Mouse (Mus musculus) hindbrain, embryonic 13.5 days (tissue): ENCODE results near the gene 2200002D01Rik. TPM values are rescaled to one million over a fixed set of nuclear protein-coding genes. Genes with fewer than 3 reads are reported as not detected.
"Not testable (repeated sequence)": the region's sequence is repeated elsewhere in the genome, so short reads cannot be mapped to it uniquely, and the experiment has no call there.

Experiments used
- ATAC-seq: fragments of 200-750 bp; cut with Nextera tagmentation; 2 replicates; pipeline ENCODE4 v1.8.0; 2017; ENCODE audit warnings: moderate TSS enrichment; ENCODE audit not compliant: low FRiP score
- H3K27ac ChIP-seq: fragments of 300-500 bp; sonication (generic); 2 replicates; pipeline ENCODE4 v1.5.1; 2015; ENCODE audit warnings: inconsistent platforms, mild to moderate bottlenecking, moderate library complexity
- H3K27me3 ChIP-seq: fragments of 300-500 bp; sonication (generic); 2 replicates; pipeline ENCODE4 v1.6.1; 2015; ENCODE audit warnings: mild to moderate bottlenecking, inconsistent platforms
- H3K36me3 ChIP-seq: fragments of 300-500 bp; sonication (generic); 2 replicates; pipeline ENCODE4 v1.6.1; 2015; ENCODE audit warnings: mild to moderate bottlenecking, inconsistent platforms
- H3K4me1 ChIP-seq: fragments of 300-500 bp; sonication (generic); replicated peaks from 2 replicates; pipeline ENCODE4 v1.6.1; 2015; ENCODE audit warnings: inconsistent platforms
- H3K4me2 ChIP-seq: fragments of 300-500 bp; sonication (generic); 2 replicates; pipeline ENCODE4 v1.6.1; 2015; ENCODE audit warnings: inconsistent platforms, mild to moderate bottlenecking, moderate library complexity
- H3K4me3 ChIP-seq: fragments of 300-500 bp; sonication (generic); 2 replicates; pipeline ENCODE4 v1.5.1; 2015; ENCODE audit warnings: mild to moderate bottlenecking, inconsistent platforms
- H3K9ac ChIP-seq: fragments of 300-500 bp; sonication (generic); 2 replicates; pipeline ENCODE4 v1.6.1; 2015; ENCODE audit warnings: mild to moderate bottlenecking, inconsistent platforms
- H3K9me3 ChIP-seq: fragments of 300-500 bp; sonication (generic); 2 replicates; pipeline ENCODE4 v1.6.1; 2016; ENCODE audit warnings: inconsistent platforms
- WGBS: fragments of 180-500 bp; shearing (Covaris S2); methylation state at CpG from one replicate; pipeline ENCODE4 v1.1.7; 2015; 5-methylcytosine and 5-hydroxymethylcytosine counted together
- polyA plus RNA-seq: library from polyadenylated mRNA; unstranded; fragments of >200 nt; fragmentation: Nextera tagmentation; extraction: Ambion mirVana; gene quantifications from 2 replicates; pipeline ENCODE4 v1.2.1, GENCODE M21; 2015

Gene 2200002D01Rik
- polyA plus RNA-seq, 1 experiment from 2014 or later = 1.7 TPM

GRCm38 (mm10) chr7:29230560-29230959 is 17.7 kb downstream of the 2200002D01Rik start:
- Histone ChIP-seq H3K4me3 (no peak overlapping the region), H3K4me1 (peaks cover 11% of the 10 kb centered on the region), H3K36me3 (no peaks in the 10 kb centered on the region), H3K27me3 (peaks cover 60% of the 10 kb centered on the region), H3K9me3 (no peaks in the 10 kb centered on the region), H3K4me2 (no peak overlapping the region), H3K9ac (no peak overlapping the region), H3K27ac (no peak overlapping the region)
- ATAC-seq = no peak
- 29% methylated on average over 3 of the region's 3 CpGs for WGBS

DNA sequence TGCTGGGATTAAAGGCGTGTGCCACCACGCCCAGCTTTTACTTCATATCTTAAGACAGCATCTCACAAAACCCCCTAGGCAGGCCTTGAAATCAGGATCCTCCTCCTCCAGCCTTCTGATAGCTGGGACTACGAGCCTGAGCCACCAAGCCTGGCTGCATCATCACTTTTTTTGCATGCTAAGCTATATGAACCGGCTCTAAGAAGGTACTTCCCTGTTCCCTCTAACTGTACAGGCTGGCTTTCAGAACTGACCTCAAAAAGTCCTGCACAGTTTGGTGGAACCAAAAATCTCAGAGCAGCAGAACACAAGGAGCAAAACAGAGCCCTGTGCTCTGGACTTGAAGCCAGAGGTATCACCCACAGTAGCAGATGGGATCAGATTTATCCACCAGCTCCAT is 20.1 kb downstream of the 2200002D01Rik start:
- Histone ChIP-seq H3K4me2 (no peak overlapping the region), H3K9me3 (no peaks in the 10 kb centered on the region), H3K27me3 (peaks cover 46% of the 10 kb centered on the region), H3K36me3 (no peaks in the 10 kb centered on the region), H3K27ac (no peak overlapping the region), H3K4me1 (peaks cover 19% of the 10 kb centered on the region), H3K4me3 (no peak overlapping the region), H3K9ac (no peak overlapping the region)
- 75% methylated on average over 4 of the region's 4 CpGs for WGBS
- no peak for ATAC-seq

- Histone ChIP-seq H3K9ac (peak overlapping the region; percentile 46; the same call in 1 of the 2 replicates), H3K36me3 (no peaks in the 10 kb centered on the region), H3K27me3 (peaks cover 19% of the 10 kb centered on the region), H3K9me3 (no peaks in the 10 kb centered on the region), H3K4me3 (no peak overlapping the region), H3K4me1 (peaks cover 9% of the 10 kb centered on the region), H3K4me2 (peak overlapping the region; percentile 35), H3K27ac (no peak overlapping the region; the same call in 1 of the 2 replicates)
- no peak; the same call in 1 of the 2 replicates for ATAC-seq
- WGBS = 74% methylated on average over 13 of the region's 13 CpGs
These were observed 22.7 kb downstream of the 2200002D01Rik start for GRCm38 (mm10) chr7:29225520-29225919.

DNA sequence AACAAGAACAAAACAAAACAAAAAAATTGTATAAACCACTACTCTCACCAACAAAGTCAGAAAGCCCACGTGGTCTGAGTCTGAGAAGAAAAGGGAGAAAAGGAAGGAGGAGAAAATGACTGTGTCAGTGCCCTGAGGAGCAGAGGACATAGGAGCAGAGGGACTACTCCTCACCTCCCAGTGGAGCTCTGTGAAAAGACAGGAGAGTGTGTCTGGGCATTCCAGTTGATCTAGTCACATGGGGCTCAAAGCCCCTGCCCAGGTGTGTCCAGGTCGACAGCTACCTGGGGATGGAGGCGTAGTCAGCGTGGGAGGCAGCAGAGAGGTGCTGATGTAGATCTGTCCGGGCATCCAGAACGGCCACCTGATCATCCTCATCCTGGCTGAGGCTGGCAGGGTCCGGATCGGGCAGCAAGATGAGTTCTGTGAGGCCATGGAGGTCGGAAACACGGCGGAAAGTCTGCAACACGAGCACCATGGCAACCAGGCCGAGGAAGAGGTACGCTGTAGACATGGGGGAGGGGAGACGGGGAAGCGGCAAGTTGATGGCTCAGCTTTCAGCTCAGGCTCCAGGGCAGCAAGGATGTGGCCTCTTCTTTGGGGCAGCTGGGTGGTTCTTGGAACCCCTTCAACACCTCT is 23.4 kb downstream of the 2200002D01Rik start:
- WGBS = 10% methylated on average over 16 of the region's 16 CpGs
- H3K4me2 ChIP-seq = peak overlapping the region; percentile 35
- ATAC-seq = no peak
- no peak overlapping the region for H3K27ac ChIP-seq
- no peaks in the 10 kb centered on the region for H3K9me3 ChIP-seq
- peaks cover 9% of the 10 kb centered on the region for H3K4me1 ChIP-seq
- no peak overlapping the region for H3K4me3 ChIP-seq
- no peaks in the 10 kb centered on the region for H3K36me3 ChIP-seq
- peaks cover 13% of the 10 kb centered on the region for H3K27me3 ChIP-seq
- peak overlapping the region; percentile 46; the same call in 1 of the 2 replicates for H3K9ac ChIP-seq

DNA sequence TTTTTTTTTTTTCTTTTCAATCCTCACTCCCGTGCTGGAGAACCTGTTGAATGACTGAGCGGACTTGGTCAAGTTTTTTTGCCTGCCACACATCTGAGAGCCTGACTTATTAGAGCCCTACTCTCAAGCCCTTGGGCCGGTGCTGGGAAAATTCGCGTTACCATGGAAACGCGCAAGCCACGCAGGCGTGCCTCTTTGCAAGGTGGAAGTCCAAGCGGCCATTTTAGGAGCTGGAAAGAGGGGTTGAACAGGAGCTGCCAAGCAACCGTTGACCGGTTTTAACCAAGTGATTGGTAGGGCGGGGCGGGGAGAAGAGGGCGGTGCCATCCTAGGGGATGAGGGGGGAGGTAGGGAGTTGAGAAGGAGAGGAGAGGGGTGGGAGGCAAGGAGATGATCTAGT is 33.4 kb downstream of the 2200002D01Rik start:
- WGBS = 41% methylated on average over 15 of the region's 15 CpGs
- Histone ChIP-seq H3K4me2 (no peak overlapping the region), H3K27me3 (peaks cover 22% of the 10 kb centered on the region), H3K9me3 (no peaks in the 10 kb centered on the region), H3K4me3 (no peak overlapping the region), H3K4me1 (peaks cover 20% of the 10 kb centered on the region; the same call in 1 of the 2 replicates), H3K9ac (no peak overlapping the region), H3K27ac (no peak overlapping the region), H3K36me3 (no peaks in the 10 kb centered on the region)
- no peak for ATAC-seq

DNA sequence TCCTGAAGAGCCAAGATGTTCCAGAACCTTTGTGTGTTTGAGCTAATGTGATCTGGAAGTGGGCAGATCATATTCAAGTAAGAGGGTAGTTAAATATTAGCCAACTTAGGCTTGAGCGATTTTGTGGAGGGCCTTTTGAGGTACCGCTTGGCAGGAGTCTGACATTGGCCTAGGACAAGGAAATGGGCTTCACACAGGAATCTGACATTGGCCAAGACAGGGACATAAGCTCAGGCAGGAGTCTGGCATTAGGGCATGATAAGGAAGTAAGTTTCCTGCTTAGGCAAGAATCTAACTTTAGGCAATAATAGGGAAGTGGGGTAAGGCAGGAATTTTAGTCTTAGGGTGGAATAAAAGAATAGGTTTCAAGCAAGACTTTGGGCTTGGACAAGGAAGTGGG is 34.0 kb downstream of the 2200002D01Rik start:
- Histone ChIP-seq H3K9ac (no peak overlapping the region), H3K27me3 (peaks cover 22% of the 10 kb centered on the region), H3K9me3 (no peaks in the 10 kb centered on the region), H3K4me2 (peak overlapping the region; percentile 48; the same call in 1 of the 2 replicates), H3K4me1 (peaks cover 20% of the 10 kb centered on the region; the same call in 1 of the 2 replicates), H3K27ac (no peak overlapping the region), H3K4me3 (no peak overlapping the region), H3K36me3 (no peaks in the 10 kb centered on the region)
- WGBS = 50% methylated on average over 2 of the region's 2 CpGs
- no peak for ATAC-seq

DNA sequence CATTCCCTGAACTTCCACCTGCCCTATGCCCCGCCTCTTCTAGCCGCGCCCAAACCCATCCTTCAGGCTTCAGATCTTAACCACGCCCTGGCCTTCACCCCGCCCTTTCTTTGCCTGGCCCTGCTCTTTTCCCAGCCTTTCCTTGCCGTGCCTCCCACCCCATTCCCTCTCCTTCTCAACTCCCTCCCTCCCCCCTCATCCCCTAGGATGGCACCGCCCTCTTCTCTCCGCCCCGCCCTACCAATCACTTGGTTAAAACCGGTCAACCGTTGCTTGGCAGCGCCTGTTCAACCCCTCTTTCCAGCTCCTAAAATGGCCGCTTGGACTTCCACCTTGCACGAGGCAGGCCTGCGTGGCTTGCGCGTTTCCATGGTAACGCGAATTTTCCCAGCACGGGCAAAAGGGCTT is 34.6 kb downstream of the 2200002D01Rik start, which contains the start of gene Catsperg1:
TSS of gene Catsperg1 (minus strand) at position 361 of the 408 bp plus-strand sequence.
- H3K27me3 ChIP-seq = peaks cover 20% of the 10 kb centered on the region
- no peak within 1 kb of the TSS for H3K27ac ChIP-seq
- ATAC-seq = peak; percentile 78
- no peak within 1 kb of the TSS for H3K9ac ChIP-seq
- H3K4me2 ChIP-seq = peak within 1 kb of the TSS; percentile 48
- no peaks in the 10 kb centered on the region for H3K9me3 ChIP-seq
- WGBS = under 1% methylated on average over 20 of the region's 20 CpGs
- H3K4me3 ChIP-seq = peak within 1 kb of the TSS; percentile 29
- peaks cover 20% of the 10 kb centered on the region; the same call in 1 of the 2 replicates for H3K4me1 ChIP-seq
- H3K36me3 ChIP-seq = no peaks in the 10 kb centered on the region

DNA sequence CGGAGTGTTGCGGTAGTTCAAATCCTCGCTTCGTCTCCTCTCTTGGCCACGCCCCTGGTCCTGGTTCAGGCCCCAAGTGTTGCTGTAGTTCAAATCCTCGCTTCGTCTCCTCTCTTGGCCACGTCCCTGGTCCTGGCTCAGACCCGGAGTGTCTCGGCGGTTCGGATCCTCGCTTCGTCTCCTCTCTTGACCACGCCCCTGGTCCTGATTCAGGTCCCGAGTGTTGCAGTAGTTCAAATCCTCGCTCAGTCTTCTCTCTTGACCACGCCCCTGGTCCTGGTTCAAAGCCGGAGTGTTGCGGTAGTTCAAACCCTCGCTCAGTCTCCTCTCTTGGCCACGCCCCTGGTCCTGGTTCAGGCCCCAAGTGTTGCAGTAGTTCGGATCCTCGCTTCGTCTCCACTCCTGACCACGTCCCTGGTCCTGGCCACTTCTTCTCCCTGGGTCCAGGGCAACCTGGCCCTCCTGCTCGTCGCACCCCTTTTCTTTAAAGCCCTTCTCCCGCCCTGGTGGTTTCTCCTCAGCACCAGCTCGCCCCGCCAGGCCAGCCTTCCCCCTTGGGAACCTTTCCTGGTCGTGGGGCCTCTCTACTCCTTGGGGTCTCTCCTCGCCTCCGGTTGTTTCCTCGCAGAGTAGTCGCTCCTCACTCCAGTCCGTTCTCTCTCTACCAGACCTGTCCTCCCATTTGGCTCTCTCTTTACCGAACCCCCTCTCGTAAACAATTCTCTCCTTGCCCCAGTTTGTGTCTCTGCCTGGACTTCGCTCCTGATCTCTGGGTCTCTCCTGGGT is 35.3 kb downstream of the 2200002D01Rik start:
- H3K4me2 ChIP-seq = peak overlapping the region; percentile 48
- peaks cover 20% of the 10 kb centered on the region; the same call in 1 of the 2 replicates for H3K4me1 ChIP-seq
- H3K27ac ChIP-seq, H3K9ac ChIP-seq, H3K9me3 ChIP-seq, H3K36me3 ChIP-seq: not testable (repeated sequence)
- H3K4me3 ChIP-seq = peak overlapping the region; percentile 29
- WGBS = 17% methylated on average over 40 of the region's 40 CpGs
- peaks cover 19% of the 10 kb centered on the region for H3K27me3 ChIP-seq
- peak; percentile 22; the same call in 1 of the 2 replicates for ATAC-seq

- 16% methylated on average over 26 of the region's 26 CpGs for WGBS
- H3K4me1 ChIP-seq = peaks cover 20% of the 10 kb centered on the region; the same call in 1 of the 2 replicates
- H3K9me3 ChIP-seq = no peaks in the 10 kb centered on the region
- peak overlapping the region; percentile 30 for H3K4me3 ChIP-seq
- H3K27ac ChIP-seq = no peak overlapping the region
- peak overlapping the region; percentile 48 for H3K4me2 ChIP-seq
- no peak for ATAC-seq
- no peaks in the 10 kb centered on the region for H3K36me3 ChIP-seq
- H3K27me3 ChIP-seq = peaks cover 19% of the 10 kb centered on the region
- H3K9ac ChIP-seq = no peak overlapping the region
These were observed 36.0 kb downstream of the 2200002D01Rik start for GRCm38 (mm10) chr7:29212199-29212765.

DNA sequence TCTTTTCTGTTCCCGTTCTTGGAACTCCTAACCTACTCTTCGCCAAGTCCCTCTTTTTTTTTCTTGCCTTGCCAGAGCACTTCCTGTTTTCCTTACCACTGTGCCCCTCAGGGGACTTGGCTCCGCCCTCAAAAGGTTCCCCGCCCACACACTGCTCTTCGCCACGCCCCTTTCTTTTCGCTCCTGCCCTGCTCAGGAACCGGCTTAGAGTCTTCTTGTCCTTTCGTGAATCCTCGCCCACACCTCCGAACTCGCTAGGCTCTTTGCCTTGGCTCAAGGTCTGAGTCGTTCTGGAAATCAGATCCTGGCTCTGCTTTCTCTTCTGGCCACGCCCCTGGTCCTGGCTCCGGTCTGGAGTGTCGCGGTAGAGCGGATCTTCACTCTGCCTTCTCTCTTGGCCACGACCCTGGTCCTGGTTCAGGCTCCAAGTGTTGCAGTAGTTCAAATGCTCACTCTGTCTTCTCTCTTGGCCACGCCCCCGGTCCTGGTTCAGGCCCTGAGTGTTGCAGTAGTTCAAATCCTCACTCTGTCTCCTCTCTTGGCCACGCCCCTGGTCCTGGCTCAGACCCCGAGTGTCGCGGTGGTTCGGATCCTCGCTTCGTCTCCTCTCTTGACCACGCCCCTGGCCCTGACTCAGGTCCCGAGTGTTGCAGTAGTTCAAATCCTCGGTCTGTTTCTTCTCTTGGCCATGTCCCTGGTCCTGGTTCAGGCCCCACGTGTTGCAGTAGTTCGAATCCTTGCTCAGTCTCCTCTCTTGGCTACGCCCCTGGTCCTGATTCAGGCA is 36.7 kb downstream of the 2200002D01Rik start:
- Histone ChIP-seq H3K27me3 (peaks cover 19% of the 10 kb centered on the region), H3K4me1 (peaks cover 20% of the 10 kb centered on the region; the same call in 1 of the 2 replicates), H3K4me2 (peak overlapping the region; percentile 48), H3K4me3 (peak overlapping the region; percentile 30), H3K9me3 (no peaks in the 10 kb centered on the region), H3K36me3 (no peaks in the 10 kb centered on the region), H3K9ac (no peak overlapping the region), H3K27ac (no peak overlapping the region)
- ATAC-seq = peak; percentile 50
- 5% methylated on average over 34 of the region's 34 CpGs for WGBS

- H3K9me3 ChIP-seq, H3K9ac ChIP-seq, ATAC-seq, H3K36me3 ChIP-seq, H3K27ac ChIP-seq: not testable (repeated sequence)
- Histone ChIP-seq H3K27me3 (peaks cover 19% of the 10 kb centered on the region), H3K4me3 (peak overlapping the region; percentile 30), H3K4me2 (peak overlapping the region; percentile 48), H3K4me1 (peaks cover 20% of the 10 kb centered on the region; the same call in 1 of the 2 replicates)
- WGBS = 30% methylated on average over 12 of the region's 15 CpGs
These were observed 37.3 kb downstream of the 2200002D01Rik start for GRCm38 (mm10) chr7:29211013-29211412.
